Mouse (Mus musculus) forebrain, embryonic 10.5 days (tissue): Measurements from ENCODE around the gene Clpx. TPM values are rescaled to one million over a fixed set of nuclear protein-coding genes. Genes with fewer than 3 reads are reported as not detected.

Experiments
- DNase-seq: peaks from one replicate; pipeline ENCODE4 v3.0.0-alpha.2; 2017; ENCODE audit warnings: low spot score; ENCODE audit errors: extremely low spot score
- H3K27ac ChIP-seq: fragments of 300-500 bp; sonication (generic); 2 replicates; pipeline ENCODE4 v1.5.1; 2016; ENCODE audit warnings: mild to moderate bottlenecking
- H3K27me3 ChIP-seq: fragments of 300-500 bp; sonication (generic); 2 replicates; pipeline ENCODE4 v1.6.1; 2016; ENCODE audit warnings: mild to moderate bottlenecking; ENCODE audit not compliant: poor library complexity, severe bottlenecking
- H3K36me3 ChIP-seq: fragments of 300-500 bp; sonication (generic); replicated peaks from 2 replicates; pipeline ENCODE4 v1.6.1; 2016; ENCODE audit warnings: mild to moderate bottlenecking, moderate library complexity
- H3K4me1 ChIP-seq: fragments of 300-500 bp; sonication (generic); 2 replicates; pipeline ENCODE4 v1.6.1; 2016
- H3K4me3 ChIP-seq: fragments of 300-500 bp; sonication (generic); 2 replicates; pipeline ENCODE4 v1.5.1; 2016; ENCODE audit warnings: mild to moderate bottlenecking, moderate library complexity
- H3K9me3 ChIP-seq: fragments of 300-500 bp; sonication (generic); 2 replicates; pipeline ENCODE4 v1.6.1; 2016; ENCODE audit warnings: mild to moderate bottlenecking, moderate library complexity
- WGBS: fragments of 180-500 bp; shearing (Covaris S2); methylation state at CpG from one replicate; pipeline ENCODE4 v1.1.7; 2016; 5-methylcytosine and 5-hydroxymethylcytosine counted together
- polyA plus RNA-seq: library from polyadenylated mRNA; unstranded; fragments of >200 nt; fragmentation: Nextera tagmentation; extraction: Ambion mirVana; gene quantifications from 2 replicates; pipeline ENCODE4 v1.2.1, GENCODE M21; 2016

Gene Clpx
- polyA plus RNA-seq, result 42.6 and 46.7 TPM in 2 replicates

- peak; percentile 98 for DNase-seq
Observed at GRCm38 (mm10) chr9:65293973-65294715, at the start of gene Clpx. Gene Clpx, plus strand, starts transcription at chr9:65294260.

GRCm38 (mm10) chr9:65247502-65248376, 46.3 kb upstream of the Clpx start:
- Histone ChIP-seq H3K36me3 (no peaks in the 10 kb centered on the region), H3K4me1 (peaks cover 23% of the 10 kb centered on the region)
- 82% methylated on average over 16 of the region's 16 CpGs for WGBS

More at GRCm38 (mm10) chr9:65293973-65294715, at the start of gene Clpx:
- Histone ChIP-seq H3K27ac (peak within 1 kb of the TSS; percentile 92), H3K4me3 (peak within 1 kb of the TSS; percentile 92), H3K9me3 (no peaks in the 10 kb centered on the region), H3K27me3 (no peaks in the 10 kb centered on the region), H3K36me3 (peaks cover 16% of the 10 kb centered on the region), H3K4me1 (peaks cover 26% of the 10 kb centered on the region)
- under 1% methylated on average over 71 of the region's 71 CpGs for WGBS

GRCm38 (mm10) chr9:65248377-65248690, 45.7 kb upstream of the Clpx start:
- Histone ChIP-seq H3K9me3 (no peaks in the 10 kb centered on the region), H3K4me3 (no peak overlapping the region), H3K36me3 (no peaks in the 10 kb centered on the region), H3K27me3 (no peaks in the 10 kb centered on the region), H3K4me1 (peaks cover 17% of the 10 kb centered on the region), H3K27ac (0 out of 2 replicates have a peak overlapping the region, but pooled peaks have one; percentile 15)
- DNase-seq, result no peak
- 93% methylated on average over 5 of the region's 5 CpGs for WGBS

More at GRCm38 (mm10) chr9:65247502-65248376, 46.3 kb upstream of the Clpx start:
- H3K9me3 ChIP-seq, result no peaks in the 10 kb centered on the region
- 0 out of 2 replicates have a peak overlapping the region, but pooled peaks have one; percentile 15 for H3K27ac ChIP-seq
- no peak overlapping the region for H3K4me3 ChIP-seq
- H3K27me3 ChIP-seq, result no peaks in the 10 kb centered on the region
- DNase-seq, result no peak

GRCm38 (mm10) chr9:65252026-65252425, 42.0 kb upstream of the Clpx start:
- no peak for DNase-seq
- H3K4me1 ChIP-seq, result peaks cover 14% of the 10 kb centered on the region; the same call in 1 of the 2 replicates
- H3K4me3 ChIP-seq, result no peak overlapping the region
- H3K36me3 ChIP-seq, result no peaks in the 10 kb centered on the region
- no peaks in the 10 kb centered on the region for H3K27me3 ChIP-seq
- no peaks in the 10 kb centered on the region for H3K9me3 ChIP-seq
- no peak overlapping the region for H3K27ac ChIP-seq
- 75% methylated on average over 3 of the region's 3 CpGs for WGBS

- Histone ChIP-seq H3K9me3 (no peaks in the 10 kb centered on the region), H3K36me3 (no peaks in the 10 kb centered on the region), H3K4me1 (0 out of 2 replicates have a peak, but pooled peaks cover 7% of the 10 kb centered on the region), H3K27me3 (no peaks in the 10 kb centered on the region), H3K4me3 (no peak overlapping the region), H3K27ac (no peak overlapping the region)
- DNase-seq, result no peak
- WGBS, result 65% methylated on average over 11 of the region's 11 CpGs
Observed at GRCm38 (mm10) chr9:65255906-65256600, 38.0 kb upstream of the Clpx start.

GRCm38 (mm10) chr9:65257218-65257910, 36.7 kb upstream of the Clpx start:
- no peaks in the 10 kb centered on the region for H3K36me3 ChIP-seq
- H3K4me1 ChIP-seq, result 0 out of 2 replicates have a peak, but pooled peaks cover 7% of the 10 kb centered on the region
- no peaks in the 10 kb centered on the region for H3K9me3 ChIP-seq
- WGBS, result 74% methylated on average over 9 of the region's 9 CpGs
- H3K27me3 ChIP-seq, result no peaks in the 10 kb centered on the region
- H3K27ac ChIP-seq, result no peak overlapping the region
- no peak for DNase-seq
- H3K4me3 ChIP-seq, result no peak overlapping the region

- WGBS, result 86% methylated on average over 7 of the region's 7 CpGs
- Histone ChIP-seq H3K36me3 (no peaks in the 10 kb centered on the region), H3K4me3 (no peak overlapping the region), H3K27ac (no peak overlapping the region), H3K27me3 (no peaks in the 10 kb centered on the region), H3K9me3 (no peaks in the 10 kb centered on the region), H3K4me1 (0 out of 2 replicates have a peak, but pooled peaks cover 7% of the 10 kb centered on the region)
- DNase-seq, result no peak
Observed at GRCm38 (mm10) chr9:65259366-65259765, 34.7 kb upstream of the Clpx start.

- WGBS, result 90% methylated on average over 2 of the region's 2 CpGs
- H3K27ac ChIP-seq, result 0 out of 2 replicates have a peak overlapping the region, but pooled peaks have one; percentile 20
- no peak overlapping the region for H3K4me3 ChIP-seq
- no peaks in the 10 kb centered on the region for H3K36me3 ChIP-seq
- H3K9me3 ChIP-seq, result no peaks in the 10 kb centered on the region
- peaks cover 21% of the 10 kb centered on the region for H3K27me3 ChIP-seq
- peaks cover 19% of the 10 kb centered on the region for H3K4me1 ChIP-seq
- DNase-seq, result no peak
Observed at GRCm38 (mm10) chr9:65261591-65262230, 32.3 kb upstream of the Clpx start.

GRCm38 (mm10) chr9:65262641-65263120, 31.4 kb upstream of the Clpx start:
- Histone ChIP-seq H3K4me3 (no peak overlapping the region), H3K27me3 (peaks cover 21% of the 10 kb centered on the region), H3K9me3 (no peaks in the 10 kb centered on the region), H3K4me1 (peaks cover 28% of the 10 kb centered on the region), H3K27ac (no peak overlapping the region), H3K36me3 (no peaks in the 10 kb centered on the region)
- 92% methylated on average over 3 of the region's 3 CpGs for WGBS
- DNase-seq, result no peak

GRCm38 (mm10) chr9:65264959-65265358, 29.1 kb upstream of the Clpx start, which contains the start of gene Cilp:
Gene Cilp, plus strand, starts transcription at chr9:65265180.
- 55% methylated on average over 5 of the region's 5 CpGs for WGBS
- peak within 1 kb of the TSS; percentile 73 for H3K27ac ChIP-seq

GRCm38 (mm10) chr9:65267742-65268515, 26.1 kb upstream of the Clpx start:
- peak; percentile 76 for DNase-seq
- H3K4me1 ChIP-seq, result peaks cover 58% of the 10 kb centered on the region
- WGBS, result 20% methylated on average over 7 of the region's 7 CpGs
- no peaks in the 10 kb centered on the region for H3K9me3 ChIP-seq
- H3K27me3 ChIP-seq, result peaks cover 47% of the 10 kb centered on the region
- H3K27ac ChIP-seq, result peak overlapping the region; percentile 79
- no peaks in the 10 kb centered on the region for H3K36me3 ChIP-seq
- H3K4me3 ChIP-seq, result 0 out of 2 replicates have a peak overlapping the region, but pooled peaks have one; percentile 1

More at GRCm38 (mm10) chr9:65264959-65265358, 29.1 kb upstream of the Clpx start, which contains the start of gene Cilp:
- Histone ChIP-seq H3K36me3 (no peaks in the 10 kb centered on the region), H3K9me3 (no peaks in the 10 kb centered on the region), H3K4me3 (no peak within 1 kb of the TSS), H3K4me1 (peaks cover 49% of the 10 kb centered on the region), H3K27me3 (peaks cover 34% of the 10 kb centered on the region)
- no peak for DNase-seq
